Mouse (Mus musculus): ENCODE data around the gene Itgb4.
A peak's percentile ranks its signal among the peaks of the same experiment; 100 is the strongest.

Gene Itgb4

DNA sequence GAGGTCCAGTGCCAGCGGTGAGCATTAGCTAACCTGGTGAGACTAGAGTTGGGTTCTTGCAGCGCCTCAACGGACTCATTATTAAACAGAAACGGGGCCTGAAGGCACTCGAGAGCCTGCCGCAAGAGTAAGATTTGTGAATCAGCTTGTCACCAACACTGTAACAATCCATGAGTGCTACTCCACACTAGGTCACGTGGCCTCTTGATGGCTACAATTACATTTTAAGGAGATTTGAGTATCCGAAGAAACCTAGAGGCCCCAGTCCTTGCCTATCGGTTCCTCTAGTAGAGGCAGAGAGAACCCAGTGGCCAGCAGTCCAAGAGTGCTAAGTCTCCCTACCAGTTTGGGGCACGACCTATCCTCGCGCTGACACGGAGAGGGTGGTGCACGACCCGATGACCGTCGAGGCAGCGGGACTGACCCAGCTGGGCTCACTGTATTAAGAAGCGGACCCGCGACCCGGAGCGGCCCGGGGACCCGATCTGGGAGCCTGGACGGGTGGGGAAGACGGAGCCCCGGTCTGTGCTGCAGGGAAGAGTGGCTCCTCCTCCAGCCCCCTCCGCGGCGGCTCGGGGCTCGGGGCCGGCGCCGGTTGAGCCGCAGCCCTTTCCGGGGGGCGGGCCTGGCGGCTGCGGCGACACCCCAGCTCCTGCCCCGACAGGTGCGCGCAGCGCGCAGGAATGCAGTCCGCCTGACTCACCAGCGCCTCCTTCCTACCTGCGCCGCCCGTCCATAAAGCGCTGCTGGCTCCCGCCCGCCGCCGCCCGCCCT, at the start of gene Itgb4:
Gene Itgb4, plus strand, starts transcription at position 401 of the 774 bp plus-strand sequence.
- DNase-seq: no peak

DNA sequence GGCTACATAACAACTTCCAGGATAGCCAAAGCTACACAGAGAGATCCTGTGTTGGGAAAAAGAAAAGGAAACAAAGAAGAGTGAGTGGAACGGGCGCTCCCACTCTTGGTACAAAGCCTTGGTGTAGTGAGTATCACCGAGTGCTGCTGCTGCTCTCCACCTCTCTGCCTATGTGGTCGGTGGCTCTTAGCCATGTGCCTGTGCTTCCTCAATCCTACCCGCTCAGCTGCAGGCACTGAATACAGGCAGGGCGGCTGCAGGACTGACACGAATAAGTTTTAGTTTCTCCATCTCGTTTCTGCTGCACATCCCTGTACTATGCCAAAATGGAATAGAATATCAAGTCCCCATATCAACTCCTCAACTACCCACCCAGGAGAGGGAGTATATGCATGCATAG, 45.5 kb upstream of the Itgb4 start:
- DNase-seq: no peak

DNA sequence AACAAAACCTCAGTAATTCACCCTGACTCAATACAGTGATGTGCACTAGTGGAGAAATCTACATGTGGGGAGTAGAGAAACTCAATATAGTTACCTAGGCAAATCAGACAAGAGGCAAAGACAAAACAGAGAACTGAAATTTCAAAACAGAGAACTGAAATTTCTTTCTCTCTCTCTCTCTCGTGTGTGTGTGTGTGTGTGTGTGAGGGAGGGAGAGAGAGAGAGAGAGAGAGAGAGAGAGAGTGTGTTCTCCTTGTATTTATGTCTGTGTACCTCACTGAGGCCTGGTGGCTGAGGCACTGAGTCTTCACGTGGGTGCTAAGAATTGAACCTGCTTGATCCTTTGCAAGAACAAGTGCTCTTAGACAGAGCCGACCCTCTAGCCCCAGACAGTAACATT, 44.7 kb upstream of the Itgb4 start:
- DNase-seq: no peak

DNA sequence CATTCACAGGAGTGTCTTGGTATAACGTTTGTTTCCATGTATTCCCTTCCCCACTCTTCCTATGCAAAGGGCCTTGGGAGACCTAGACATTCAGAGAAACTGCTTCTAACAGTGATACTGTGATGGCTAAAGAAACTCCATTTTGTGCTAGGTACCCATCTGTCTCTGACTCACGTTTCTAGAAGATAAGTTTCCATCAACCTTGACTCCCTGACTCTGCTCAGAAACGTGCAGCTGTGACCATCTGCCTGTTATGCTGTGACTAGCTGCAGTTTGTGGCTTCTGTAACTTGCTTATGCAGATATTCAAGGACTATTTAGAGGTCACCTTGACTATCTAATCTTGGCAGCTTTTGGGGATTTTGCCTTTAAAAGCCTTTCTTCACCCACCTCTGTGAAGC, 43.3 kb upstream of the Itgb4 start:
- DNase-seq: no peak

DNA sequence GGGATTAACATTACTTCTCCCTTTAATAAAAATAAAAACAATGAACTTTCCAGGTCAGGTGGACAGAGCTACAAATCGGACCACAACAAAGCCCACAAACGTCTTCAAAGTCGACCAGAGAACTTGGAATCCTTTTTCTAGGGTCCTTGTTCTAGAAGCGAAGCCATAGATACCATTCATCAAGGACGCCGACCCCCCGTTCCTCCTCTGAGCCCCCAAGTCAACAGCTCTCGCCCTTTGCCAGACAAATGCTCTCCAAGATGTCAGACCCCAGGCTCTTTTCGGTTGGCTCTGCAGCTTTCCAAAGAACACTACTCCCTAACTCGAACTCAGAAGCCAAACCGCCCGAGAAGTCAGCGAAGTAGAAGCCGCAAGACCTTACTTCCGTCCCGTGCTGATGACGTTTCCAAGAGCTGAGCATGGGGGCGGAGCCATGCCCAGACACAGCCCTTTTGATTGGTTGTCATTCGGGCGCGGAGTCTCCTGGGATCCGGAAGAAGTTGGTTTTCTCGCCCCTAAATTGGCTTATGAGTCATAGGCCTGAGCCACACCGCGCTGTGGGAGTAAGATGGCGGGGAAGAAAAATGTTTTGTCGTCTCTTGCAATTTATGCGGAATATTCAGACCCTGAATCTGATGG, 41.3 kb upstream of the Itgb4 start, which contains the start of the genes Sap30bp and Recql5:
Gene Sap30bp, plus strand, starts transcription at position 175 of the 639 bp plus-strand sequence.
Gene Recql5, minus strand, starts transcription at position 370 of the 639 bp plus-strand sequence.
- peak; percentile 97 for DNase-seq

- DNase-seq: no peak
Measured at GRCm38 (mm10) chr11:115933747-115934110, 40.8 kb upstream of the Itgb4 start.

- no peak for DNase-seq
Measured at GRCm38 (mm10) chr11:115939690-115940329, 34.7 kb upstream of the Itgb4 start.

GRCm38 (mm10) chr11:115941980-115942379, 32.5 kb upstream of the Itgb4 start:
- DNase-seq: no peak

- no peak for DNase-seq
Measured at GRCm38 (mm10) chr11:115945247-115945646, 29.3 kb upstream of the Itgb4 start.

DNA sequence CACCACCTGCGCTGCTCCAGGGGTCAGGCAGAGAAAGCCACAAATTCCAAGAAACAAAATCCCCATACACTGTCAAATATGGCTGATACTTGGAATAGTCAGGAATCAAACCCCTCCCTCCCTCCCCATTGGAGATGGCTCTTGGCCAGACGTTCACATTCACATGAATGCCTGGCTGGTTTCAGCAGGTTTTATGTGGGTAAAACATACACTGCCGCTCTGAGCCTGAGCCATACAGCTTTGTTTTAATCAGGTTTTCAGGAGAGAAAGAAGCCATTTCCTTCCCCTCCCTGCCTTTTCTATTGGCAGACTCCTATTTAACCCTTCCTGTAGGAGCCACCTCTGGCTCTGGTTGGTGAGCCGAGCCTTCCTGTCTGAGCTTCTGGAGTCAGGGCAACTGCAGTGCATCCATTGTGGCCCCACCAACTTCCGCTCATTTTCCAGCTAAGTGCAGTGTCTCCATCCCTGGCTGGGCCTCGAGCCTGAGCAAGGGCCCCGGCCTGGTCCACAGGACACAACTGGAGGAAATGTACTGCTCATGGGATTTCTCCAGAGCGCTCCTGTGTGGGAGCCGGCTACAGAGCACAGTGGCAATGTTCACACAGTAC, 28.2 kb upstream of the Itgb4 start:
- DNase-seq: no peak

- DNase-seq: no peak
Measured at GRCm38 (mm10) chr11:115948316-115948715, 26.2 kb upstream of the Itgb4 start.

- DNase-seq: no peak
Measured at GRCm38 (mm10) chr11:115950719-115951118, 23.8 kb upstream of the Itgb4 start.

DNA sequence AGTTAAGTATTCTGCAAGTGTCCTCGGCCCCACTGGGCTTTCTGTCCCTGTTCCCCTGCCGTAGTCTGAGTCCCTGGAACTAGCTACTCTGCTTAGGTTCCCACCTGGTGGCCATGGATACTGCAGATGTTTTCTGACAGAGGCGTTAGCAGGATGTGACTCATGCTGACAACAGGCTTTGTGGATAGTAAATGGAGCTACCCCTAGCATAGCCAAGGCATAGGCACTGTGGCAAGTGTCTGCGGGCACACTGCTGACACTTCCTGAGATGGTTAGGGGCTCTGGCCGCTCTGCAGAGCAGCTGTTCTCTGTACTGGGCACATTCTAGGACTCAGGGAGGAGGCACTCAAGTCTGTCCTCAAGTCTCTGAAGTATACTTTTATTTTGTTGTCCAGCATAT, 19.8 kb upstream of the Itgb4 start:
- no peak for DNase-seq

DNA sequence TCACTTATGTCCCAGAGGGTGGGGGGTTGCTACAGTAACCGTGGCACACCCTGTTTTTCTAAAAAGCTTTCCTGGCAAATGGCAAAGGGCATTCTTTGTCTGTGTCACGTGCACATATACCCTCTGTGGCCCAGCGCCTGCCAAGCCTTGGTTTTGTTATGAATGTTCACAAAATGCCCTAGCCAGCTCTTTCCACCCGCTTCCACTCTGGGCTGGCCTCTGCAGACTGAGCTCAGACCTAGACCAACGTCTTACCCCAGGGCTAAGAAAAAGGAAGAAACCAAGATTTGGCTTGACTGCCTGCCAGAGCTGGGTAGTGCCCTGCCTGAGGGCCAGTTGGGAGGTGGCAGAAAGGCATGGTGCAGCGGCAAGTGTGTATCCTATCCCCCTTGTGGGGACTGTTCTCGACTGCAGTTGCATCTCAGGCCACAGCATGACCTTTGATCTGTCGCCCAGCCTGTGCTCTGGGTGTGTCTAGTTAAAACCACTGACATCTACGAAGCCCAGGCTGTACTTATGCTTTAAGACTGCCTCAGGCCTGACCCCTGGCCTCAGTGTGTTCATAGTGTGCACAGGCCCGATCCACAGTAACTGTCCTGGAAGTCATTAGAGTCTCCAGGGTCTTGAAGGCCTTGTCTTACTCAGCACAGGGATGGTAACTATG, 19.2 kb upstream of the Itgb4 start:
- no peak for DNase-seq

- DNase-seq: no peak
Measured at GRCm38 (mm10) chr11:115956453-115956852, 18.1 kb upstream of the Itgb4 start.

GRCm38 (mm10) chr11:115957971-115958370, 16.5 kb upstream of the Itgb4 start:
- no peak for DNase-seq

DNA sequence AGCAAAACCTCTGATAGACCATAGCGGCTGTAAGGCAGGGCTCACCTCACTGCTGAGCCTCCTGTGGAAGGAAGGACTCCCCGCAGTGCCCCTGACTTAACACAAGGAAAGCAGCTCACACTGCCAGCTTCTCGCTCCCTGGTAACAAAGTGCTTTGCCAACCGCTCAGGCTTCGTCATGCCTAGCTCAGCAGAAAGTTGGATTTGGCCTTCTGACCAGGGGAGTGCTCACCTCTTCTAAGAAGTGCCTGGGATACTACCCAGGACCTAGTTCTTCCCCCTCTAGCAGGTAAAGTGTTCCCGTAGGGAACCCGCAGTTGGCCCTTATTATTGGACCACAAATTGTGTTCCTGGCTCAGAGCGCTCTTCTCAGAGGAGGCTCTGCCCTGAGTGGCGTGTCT, 15.5 kb upstream of the Itgb4 start:
- no peak for DNase-seq

GRCm38 (mm10) chr11:115962651-115963412, 11.7 kb upstream of the Itgb4 start:
- DNase-seq: no peak

DNA sequence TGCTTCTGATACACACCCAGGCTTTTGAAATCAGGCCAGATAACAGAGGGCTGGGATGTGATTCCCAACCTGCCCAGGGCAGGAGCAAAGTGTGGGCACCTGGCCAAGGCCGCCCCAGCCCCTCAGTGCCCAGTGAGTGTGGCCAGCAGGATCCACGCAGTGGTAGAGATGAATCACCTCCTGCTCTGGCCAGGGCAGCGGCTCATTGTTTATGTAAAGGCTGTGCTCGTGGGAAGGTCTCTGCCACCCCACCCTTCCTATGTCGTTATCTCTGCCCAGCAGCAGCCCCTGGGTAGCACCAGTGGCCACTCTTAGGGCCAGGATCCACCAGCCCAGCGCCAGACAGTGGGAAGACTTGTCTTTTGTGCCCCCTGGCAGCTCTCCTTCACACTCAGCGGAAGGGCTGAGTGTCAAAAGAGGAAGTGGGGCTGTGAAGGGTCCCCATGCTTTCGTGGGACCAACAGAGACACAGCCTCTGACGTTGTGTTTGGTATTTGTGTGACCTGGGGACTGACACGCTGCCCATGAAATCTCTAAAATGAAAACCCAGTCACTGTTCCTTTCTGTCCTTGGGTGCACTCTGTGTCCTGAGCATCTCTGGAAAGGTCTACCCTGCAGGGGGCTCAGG, 9.4 kb upstream of the Itgb4 start:
- no peak for DNase-seq

DNA sequence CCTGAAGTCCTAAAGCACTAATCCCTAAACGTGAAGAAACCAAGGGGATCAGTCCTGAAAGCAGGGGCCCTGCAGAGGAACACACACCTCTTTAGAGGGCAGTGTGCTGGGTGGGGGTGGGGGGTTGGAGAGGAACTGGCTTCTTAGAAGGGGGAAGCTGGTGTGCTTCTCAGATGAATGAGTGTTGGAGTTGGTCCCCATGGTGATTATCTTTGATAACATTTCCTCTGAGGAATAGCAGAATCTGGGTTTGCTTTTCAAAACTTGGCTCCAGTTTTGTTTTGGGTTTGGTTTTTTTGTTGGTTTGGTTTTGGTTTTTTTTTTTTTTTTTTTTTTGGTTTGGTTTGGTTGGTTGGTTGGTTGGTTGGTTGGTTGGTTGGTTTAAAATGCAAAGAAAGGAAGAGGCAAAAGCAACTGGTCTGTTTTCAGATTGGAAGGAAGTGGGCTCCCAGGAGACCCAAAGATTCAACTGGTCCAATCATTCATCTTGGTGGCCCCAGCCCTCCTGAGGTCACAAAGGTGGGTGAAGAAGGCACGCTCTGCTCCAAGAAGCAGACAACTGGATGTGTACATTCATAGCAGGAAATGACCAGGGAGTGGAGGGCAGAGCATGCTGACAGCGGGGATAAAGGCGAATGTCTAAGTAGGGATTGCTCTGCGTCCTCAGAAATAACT, 5.6 kb upstream of the Itgb4 start:
- DNase-seq: no peak
